Mouse (Mus musculus) stomach, embryonic 14.5 days (tissue): ENCODE results near the gene Astn2. TPM values are rescaled to one million over a fixed set of nuclear protein-coding genes. Genes with fewer than 3 reads are reported as not detected.

Experiments
- ATAC-seq: fragments of 200-750 bp; cut with Nextera tagmentation; 2 replicates; pipeline ENCODE4 v1.8.0; 2017; ENCODE audit warnings: low read depth, moderate TSS enrichment; ENCODE audit not compliant: insufficient number of reproducible peaks, insufficient read depth, low FRiP score
- H3K27ac ChIP-seq: fragments of 300-500 bp; sonication (generic); 2 replicates; pipeline ENCODE4 v1.5.1; 2014; ENCODE audit warnings: mild to moderate bottlenecking, low read length, moderate library complexity, mixed read lengths
- H3K27me3 ChIP-seq: fragments of 300-500 bp; sonication (generic); 2 replicates; pipeline ENCODE4 v1.6.1; 2014; ENCODE audit warnings: low read length, control low read depth, mixed read lengths; ENCODE audit not compliant: control insufficient read depth, insufficient read depth
- H3K36me3 ChIP-seq: fragments of 300-500 bp; sonication (generic); 2 replicates; pipeline ENCODE4 v1.6.1; 2014; ENCODE audit warnings: mild to moderate bottlenecking, control low read depth, low read length, moderate library complexity, mixed read lengths; ENCODE audit not compliant: control insufficient read depth, insufficient read depth
- H3K4me1 ChIP-seq: fragments of 300-500 bp; sonication (generic); 2 replicates; pipeline ENCODE4 v1.6.1; 2014; ENCODE audit warnings: low read length, control low read depth, mixed read lengths; ENCODE audit not compliant: control insufficient read depth, insufficient read depth
- H3K4me2 ChIP-seq: fragments of 300-500 bp; sonication (generic); replicated peaks from 2 replicates; pipeline ENCODE4 v1.6.1; 2014; ENCODE audit warnings: low read depth, low read length, control low read depth
- H3K4me3 ChIP-seq: fragments of 300-500 bp; sonication (generic); 2 replicates; pipeline ENCODE4 v1.5.1; 2014; ENCODE audit warnings: low read depth, low read length, control low read depth
- H3K9ac ChIP-seq: fragments of 300-500 bp; sonication (generic); replicated peaks from 2 replicates; pipeline ENCODE4 v1.6.1; 2014; ENCODE audit warnings: low read depth, mild to moderate bottlenecking, control low read depth, low read length, moderate library complexity, mixed read lengths
- H3K9me3 ChIP-seq: fragments of 300-500 bp; sonication (generic); 2 replicates; pipeline ENCODE4 v1.6.1; 2016; ENCODE audit warnings: low read depth, low read length, control low read depth; ENCODE audit not compliant: control insufficient read depth
- WGBS: fragments of 180-500 bp; shearing (Covaris S2); extraction: QIAGEN DNeasy Blood & Tissue Kit; methylation state at CpG from one replicate; pipeline ENCODE4 v1.1.7; 2014; 5-methylcytosine and 5-hydroxymethylcytosine counted together
- polyA plus RNA-seq: library from polyadenylated mRNA; unstranded; fragments of >200 nt; fragmentation: Nextera tagmentation; extraction: Ambion mirVana; gene quantifications from 2 replicates; pipeline ENCODE4 v1.2.1, GENCODE M21; 2014

The Astn2 gene
- polyA plus RNA-seq, 1 experiment from 2014 or later, result 0.64 TPM

DNA sequence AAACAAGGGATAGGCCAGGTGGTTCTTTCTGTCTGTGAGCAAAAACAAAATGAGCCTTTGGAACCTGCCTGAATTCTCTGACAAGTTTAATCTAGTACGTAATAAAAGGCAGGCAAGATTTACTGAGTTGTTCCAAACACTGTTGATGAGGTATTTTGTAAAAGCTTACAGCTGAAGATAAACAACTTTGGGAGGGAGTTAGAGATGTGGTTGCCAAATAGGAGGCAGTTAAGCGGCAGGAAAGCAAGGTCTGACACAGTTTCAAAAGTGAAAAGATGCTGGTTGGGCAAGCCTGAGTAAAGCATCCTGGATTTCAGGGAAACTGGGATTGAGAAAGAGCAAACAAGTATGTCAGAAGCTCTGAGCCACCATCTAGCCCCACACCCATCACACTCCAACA, 59.8 kb downstream of the Astn2 start:
- Histone ChIP-seq H3K27ac (no peak overlapping the region), H3K4me2 (no peak overlapping the region), H3K9me3 (no peaks in the 10 kb centered on the region), H3K4me3 (no peak overlapping the region), H3K4me1 (no peaks in the 10 kb centered on the region), H3K9ac (no peak overlapping the region), H3K27me3 (no peaks in the 10 kb centered on the region), H3K36me3 (no peaks in the 10 kb centered on the region)
- ATAC-seq, result no peak
- 46% methylated on average over 2 of the region's 2 CpGs for WGBS

DNA sequence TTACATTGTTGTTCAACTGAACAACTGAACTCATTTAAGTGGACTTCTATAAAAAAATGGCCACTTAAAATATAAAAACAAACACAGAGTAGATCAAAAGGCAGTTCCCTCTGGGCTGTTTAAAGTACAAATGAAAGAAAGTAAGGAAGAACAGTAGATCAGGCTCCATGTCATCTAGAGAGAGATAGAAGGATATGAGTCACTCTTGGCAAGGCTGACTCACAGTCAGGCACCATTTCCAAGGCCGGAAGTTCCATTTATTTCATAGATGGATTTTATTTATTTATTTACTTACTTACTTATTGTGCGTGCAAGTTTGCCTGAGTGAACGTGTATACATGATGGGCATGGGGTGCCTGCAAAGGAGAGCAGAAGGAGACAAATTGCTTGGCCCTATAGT, 67.0 kb downstream of the Astn2 start:
- Histone ChIP-seq H3K4me1 (no peaks in the 10 kb centered on the region), H3K4me3 (no peak overlapping the region), H3K9ac (no peak overlapping the region), H3K4me2 (no peak overlapping the region), H3K9me3 (no peaks in the 10 kb centered on the region), H3K27me3 (no peaks in the 10 kb centered on the region), H3K27ac (no peak overlapping the region), H3K36me3 (no peaks in the 10 kb centered on the region)
- WGBS, result 81% methylated on average over 3 of the region's 3 CpGs
- no peak for ATAC-seq

DNA sequence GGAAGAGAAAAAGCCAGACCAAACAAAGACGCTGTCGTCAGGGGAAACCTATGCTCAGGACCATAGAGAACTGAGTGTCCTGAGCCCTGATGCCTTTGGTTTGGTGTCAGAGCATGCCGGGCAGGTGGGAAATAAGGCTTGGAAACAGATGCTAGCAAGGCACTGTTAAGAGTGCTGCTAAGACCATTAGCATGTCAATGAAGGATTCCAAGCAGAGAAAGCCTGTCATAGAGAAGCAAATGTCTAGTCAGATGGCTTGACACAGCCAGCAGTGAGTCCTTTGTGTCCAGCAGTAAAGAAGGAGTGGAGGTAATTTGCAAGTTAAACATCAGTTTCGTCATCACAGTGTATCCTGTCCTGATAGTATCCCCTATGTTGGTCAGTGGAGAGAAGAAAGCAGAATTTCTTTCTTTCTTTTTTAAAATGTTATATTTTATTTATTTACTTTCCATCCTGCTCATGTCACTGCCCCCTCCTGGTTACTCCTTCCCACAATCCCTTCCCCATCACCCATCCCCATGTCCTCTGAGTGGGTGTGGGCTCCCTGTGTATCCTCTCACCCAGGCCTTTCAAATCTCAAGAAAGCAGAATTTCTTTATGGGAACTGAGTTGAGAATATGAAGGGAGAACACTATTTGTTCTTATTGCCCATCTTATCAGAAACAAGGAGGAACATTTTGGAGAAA, 73.7 kb downstream of the Astn2 start:
- Histone ChIP-seq H3K9me3 (no peaks in the 10 kb centered on the region), H3K4me3 (no peak overlapping the region), H3K27ac (no peak overlapping the region), H3K36me3 (no peaks in the 10 kb centered on the region), H3K4me2 (no peak overlapping the region), H3K4me1 (no peaks in the 10 kb centered on the region), H3K9ac (no peak overlapping the region), H3K27me3 (no peaks in the 10 kb centered on the region)
- ATAC-seq, result no peak
- WGBS, result 36% methylated on average over 4 of the region's 4 CpGs

DNA sequence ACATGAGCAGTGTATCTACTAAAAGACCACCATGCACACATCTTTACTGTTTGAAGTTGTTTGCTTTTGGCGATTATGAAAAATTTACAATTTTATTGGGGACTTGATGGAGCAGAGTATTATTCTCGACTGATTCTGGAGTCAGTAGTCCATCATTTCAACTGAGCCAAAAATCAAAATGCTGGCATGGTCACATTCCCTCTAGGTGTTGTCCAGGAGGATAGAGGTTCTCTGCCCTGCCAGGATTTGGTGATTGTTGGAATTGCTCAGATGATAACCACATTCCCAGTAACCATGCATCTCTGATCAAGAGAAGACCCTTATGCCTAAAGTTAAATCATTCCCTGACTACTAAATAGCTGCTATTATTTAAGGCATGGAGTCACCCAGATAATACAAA, 83.4 kb downstream of the Astn2 start:
- no peak for ATAC-seq
- Histone ChIP-seq H3K4me1 (no peaks in the 10 kb centered on the region), H3K27me3 (no peaks in the 10 kb centered on the region), H3K4me2 (no peak overlapping the region), H3K9me3 (no peaks in the 10 kb centered on the region), H3K27ac (no peak overlapping the region), H3K4me3 (no peak overlapping the region), H3K36me3 (no peaks in the 10 kb centered on the region), H3K9ac (no peak overlapping the region)
- 81% methylated on average over 2 of the region's 2 CpGs for WGBS

DNA sequence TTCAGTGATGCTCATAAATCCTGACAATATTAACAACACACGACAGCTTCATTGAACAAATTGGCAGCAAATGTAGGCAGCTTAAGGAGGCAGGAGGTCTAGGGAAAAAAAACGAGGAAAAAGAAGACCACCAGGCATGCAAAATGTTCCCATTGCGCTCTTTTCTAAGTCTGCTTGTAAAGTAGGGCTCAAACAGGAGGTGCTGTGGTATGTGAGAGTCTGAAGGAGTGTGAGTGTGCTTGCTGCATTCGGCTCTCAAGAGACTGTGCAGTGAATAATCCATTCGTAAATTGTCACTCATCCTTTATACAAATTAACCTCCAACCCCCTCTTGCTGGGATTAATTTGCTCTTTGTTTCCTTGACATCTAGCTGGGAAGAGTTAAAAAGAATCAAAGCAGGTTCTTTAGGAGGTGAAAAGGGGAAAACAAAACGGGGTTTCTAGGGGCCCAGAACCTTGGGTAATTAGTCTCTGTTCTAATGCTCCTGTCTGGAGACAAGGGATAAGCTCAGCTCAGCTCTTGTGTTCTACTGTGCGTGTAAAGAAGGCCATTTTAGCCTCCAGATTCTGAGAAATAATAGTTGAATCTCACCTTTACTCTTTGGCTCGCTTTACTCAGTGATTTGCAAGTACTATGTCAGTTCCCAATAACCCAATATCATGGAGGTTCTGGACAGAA, 89.5 kb downstream of the Astn2 start:
- H3K27me3 ChIP-seq, result no peaks in the 10 kb centered on the region
- no peaks in the 10 kb centered on the region for H3K9me3 ChIP-seq
- no peak overlapping the region for H3K4me3 ChIP-seq
- no peak for ATAC-seq
- no peak overlapping the region for H3K4me2 ChIP-seq
- no peak overlapping the region for H3K27ac ChIP-seq
- no peak overlapping the region for H3K9ac ChIP-seq
- H3K36me3 ChIP-seq, result no peaks in the 10 kb centered on the region
- H3K4me1 ChIP-seq, result no peaks in the 10 kb centered on the region
- WGBS, result 27% methylated on average over 8 of the region's 8 CpGs

DNA sequence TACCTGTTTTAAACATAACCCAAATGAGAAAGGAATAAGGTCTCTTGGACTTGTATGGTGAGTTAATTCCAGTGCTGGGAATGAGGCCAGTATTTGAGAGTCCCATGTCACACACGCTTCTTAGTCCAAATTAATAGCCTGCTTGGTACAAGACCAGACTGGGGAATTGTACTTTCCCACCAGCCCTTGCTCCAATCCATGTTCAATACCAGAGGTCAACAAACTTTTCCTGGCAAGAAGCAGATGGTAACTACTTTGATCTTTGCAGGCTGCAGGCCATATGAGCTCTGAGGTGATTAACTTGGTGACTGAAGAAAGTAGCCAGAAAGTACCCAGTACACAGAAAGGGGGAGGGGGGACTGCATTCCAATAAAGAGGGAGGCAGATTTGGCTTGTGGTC, 91.7 kb downstream of the Astn2 start:
- Histone ChIP-seq H3K4me2 (no peak overlapping the region), H3K9ac (no peak overlapping the region), H3K36me3 (no peaks in the 10 kb centered on the region), H3K4me3 (no peak overlapping the region), H3K9me3 (no peaks in the 10 kb centered on the region), H3K27ac (no peak overlapping the region), H3K27me3 (no peaks in the 10 kb centered on the region), H3K4me1 (no peaks in the 10 kb centered on the region)
- 68% methylated on average over 1 of the region's 1 CpGs for WGBS
- ATAC-seq, result no peak

DNA sequence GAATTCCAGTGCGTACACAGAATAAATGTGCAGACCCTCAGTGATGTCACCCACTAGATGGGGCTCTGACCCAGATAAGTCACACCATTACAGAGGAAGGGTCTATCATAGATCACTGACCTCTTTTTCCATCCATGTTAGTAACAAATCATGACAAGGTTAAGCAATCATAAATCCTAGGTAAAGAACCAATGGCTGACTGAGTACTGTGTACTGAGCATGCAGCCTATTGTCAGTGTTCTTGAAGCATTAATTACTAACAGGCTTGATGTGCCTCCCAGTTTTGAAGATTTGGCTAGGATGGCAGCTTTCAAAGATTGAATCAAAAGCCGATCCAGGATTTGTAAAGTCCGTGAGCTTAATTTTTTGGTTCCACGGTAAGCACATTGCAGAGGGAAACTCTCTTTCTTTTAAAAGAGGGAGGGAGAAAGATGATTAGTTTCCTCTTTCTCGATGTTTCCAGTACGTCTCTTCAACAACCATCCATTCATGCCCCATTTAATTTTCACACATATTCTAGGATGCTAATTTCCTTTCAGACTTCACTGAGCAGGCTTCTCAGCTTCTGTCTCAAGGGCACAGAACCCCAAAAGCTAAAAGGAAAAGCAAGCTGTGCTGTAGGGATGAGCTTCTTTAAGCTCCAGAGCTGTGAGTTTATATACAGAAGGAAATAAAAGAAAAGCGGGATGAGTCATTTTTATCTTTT, 93.9 kb downstream of the Astn2 start:
- Histone ChIP-seq H3K9me3 (no peaks in the 10 kb centered on the region), H3K27me3 (no peaks in the 10 kb centered on the region), H3K4me1 (no peaks in the 10 kb centered on the region), H3K27ac (no peak overlapping the region), H3K36me3 (no peaks in the 10 kb centered on the region), H3K4me2 (no peak overlapping the region), H3K9ac (no peak overlapping the region), H3K4me3 (no peak overlapping the region)
- ATAC-seq, result no peak
- WGBS, result 85% methylated on average over 7 of the region's 7 CpGs

DNA sequence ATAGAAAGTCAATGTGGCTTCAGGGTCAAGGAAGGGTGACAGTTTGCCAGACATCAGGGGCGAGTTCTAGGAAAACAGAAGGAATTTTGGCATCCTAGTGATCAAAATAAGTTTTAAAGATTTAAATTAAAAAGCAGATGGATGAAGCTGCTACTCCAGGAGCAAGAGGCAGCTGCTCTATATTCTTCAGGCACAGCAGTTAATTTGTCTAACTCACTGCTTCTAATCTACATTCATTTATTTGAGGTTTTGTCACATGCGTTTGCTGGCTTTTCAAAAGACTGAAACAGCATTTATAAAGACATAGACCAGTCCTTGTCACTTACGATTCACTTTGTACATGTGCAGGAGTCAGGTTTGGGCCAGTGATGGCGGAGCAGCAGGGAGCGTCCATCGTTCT, 98.0 kb downstream of the Astn2 start:
- H3K27ac ChIP-seq, result no peak overlapping the region
- no peak overlapping the region for H3K4me2 ChIP-seq
- H3K36me3 ChIP-seq, result no peaks in the 10 kb centered on the region
- H3K4me3 ChIP-seq, result no peak overlapping the region
- no peak for ATAC-seq
- H3K9ac ChIP-seq, result no peak overlapping the region
- WGBS, result 64% methylated on average over 6 of the region's 6 CpGs
- H3K9me3 ChIP-seq, result no peaks in the 10 kb centered on the region
- H3K4me1 ChIP-seq, result no peaks in the 10 kb centered on the region
- no peaks in the 10 kb centered on the region for H3K27me3 ChIP-seq
